Mouse (Mus musculus) forebrain, embryonic 16.5 days (tissue): ENCODE data around the gene Madd. TPM values are rescaled to one million over a fixed set of nuclear protein-coding genes. Genes with fewer than 3 reads are reported as not detected.

Experiments
- ATAC-seq: fragments of 200-750 bp; cut with Nextera tagmentation; 2 replicates; pipeline ENCODE4 v1.8.0; 2017; ENCODE audit warnings: mild to moderate bottlenecking, moderate library complexity
- H3K27ac ChIP-seq: fragments of 300-500 bp; sonication (generic); 2 replicates; pipeline ENCODE4 v1.5.1; 2014; ENCODE audit warnings: low read length, control low read depth
- H3K27me3 ChIP-seq: fragments of 300-500 bp; sonication (generic); replicated peaks from 2 replicates; pipeline ENCODE4 v1.6.1; 2014; ENCODE audit warnings: low read length; ENCODE audit not compliant: control insufficient read depth, insufficient read depth
- H3K36me3 ChIP-seq: fragments of 300-500 bp; sonication (generic); 2 replicates; pipeline ENCODE4 v1.6.1; 2014; ENCODE audit not compliant: control insufficient read depth, insufficient read depth
- H3K4me1 ChIP-seq: fragments of 300-500 bp; sonication (generic); replicated peaks from 2 replicates; pipeline ENCODE4 v1.6.1; 2014; ENCODE audit warnings: low read length; ENCODE audit not compliant: control insufficient read depth, insufficient read depth
- H3K4me2 ChIP-seq: fragments of 300-500 bp; sonication (generic); 2 replicates; pipeline ENCODE4 v1.6.1; 2014; ENCODE audit warnings: mild to moderate bottlenecking, low read length, control low read depth
- H3K4me3 ChIP-seq: fragments of 300-500 bp; sonication (generic); replicated peaks from 2 replicates; pipeline ENCODE4 v1.5.1; 2014; ENCODE audit warnings: mild to moderate bottlenecking, low read length, control low read depth
- H3K9ac ChIP-seq: fragments of 300-500 bp; sonication (generic); replicated peaks from 2 replicates; pipeline ENCODE4 v1.6.1; 2014; ENCODE audit warnings: low read depth, low read length, control low read depth
- H3K9me3 ChIP-seq: fragments of 300-500 bp; sonication (generic); 2 replicates; pipeline ENCODE4 v1.6.1; 2016; ENCODE audit warnings: low read length; ENCODE audit not compliant: control insufficient read depth
- WGBS: fragments of 180-500 bp; shearing (Covaris S2); extraction: QIAGEN DNeasy Blood & Tissue Kit; methylation state at CpG from one replicate; pipeline ENCODE4 v1.1.7; 2014; 5-methylcytosine and 5-hydroxymethylcytosine counted together
- polyA plus RNA-seq: library from polyadenylated mRNA; unstranded; fragments of >200 nt; fragmentation: Nextera tagmentation; extraction: Ambion mirVana; gene quantifications from 2 replicates; pipeline ENCODE4 v1.2.1, GENCODE M21; 2015

The Madd gene
- polyA plus RNA-seq, 1 experiment from 2014 or later, result 59.4 TPM

GRCm38 (mm10) chr2:91096524-91096923, 87.1 kb downstream of the Madd start:
- ATAC-seq, result no peak

DNA sequence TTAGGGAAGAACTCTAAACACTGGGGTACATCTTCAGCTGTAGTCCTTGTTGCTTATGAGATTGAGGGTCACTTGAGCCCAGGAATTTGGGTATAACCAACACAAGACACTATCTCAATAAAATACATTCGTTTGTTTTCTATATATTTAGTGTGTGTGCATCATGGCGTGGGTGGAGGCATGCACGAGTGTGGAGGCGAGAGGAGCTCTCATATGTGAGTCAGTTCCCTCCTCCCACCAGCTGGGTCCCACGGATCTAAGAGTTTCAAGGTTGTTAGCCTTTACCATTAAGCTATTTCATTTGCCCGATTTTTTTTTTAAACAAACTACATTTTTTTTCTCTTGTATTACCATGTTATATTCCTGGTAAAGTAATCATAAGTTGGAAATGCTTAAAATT, 92.8 kb downstream of the Madd start:
- WGBS, result 75% methylated on average over 6 of the region's 6 CpGs
- H3K9me3 ChIP-seq, result no peaks in the 10 kb centered on the region
- ATAC-seq, result no peak
- no peaks in the 10 kb centered on the region for H3K4me1 ChIP-seq
- H3K27me3 ChIP-seq, result no peaks in the 10 kb centered on the region
- H3K9ac ChIP-seq, result no peak overlapping the region
- H3K4me3 ChIP-seq, result no peak overlapping the region
- H3K4me2 ChIP-seq, result no peak overlapping the region
- H3K27ac ChIP-seq, result no peak overlapping the region
- H3K36me3 ChIP-seq, result no peaks in the 10 kb centered on the region

More at GRCm38 (mm10) chr2:91096524-91096923, 87.1 kb downstream of the Madd start:
- Histone ChIP-seq H3K9me3 (no peaks in the 10 kb centered on the region), H3K4me2 (no peak overlapping the region), H3K27ac (no peak overlapping the region), H3K4me1 (no peaks in the 10 kb centered on the region), H3K9ac (no peak overlapping the region), H3K27me3 (no peaks in the 10 kb centered on the region), H3K36me3 (no peaks in the 10 kb centered on the region), H3K4me3 (no peak overlapping the region)
- WGBS, result 77% methylated on average over 14 of the region's 14 CpGs

GRCm38 (mm10) chr2:91090208-91090607, 93.4 kb downstream of the Madd start:
- no peaks in the 10 kb centered on the region for H3K36me3 ChIP-seq
- H3K4me1 ChIP-seq, result no peaks in the 10 kb centered on the region
- H3K27me3 ChIP-seq, result no peaks in the 10 kb centered on the region
- H3K4me3 ChIP-seq, result no peak overlapping the region
- no peaks in the 10 kb centered on the region for H3K9me3 ChIP-seq
- 73% methylated on average over 6 of the region's 6 CpGs for WGBS
- no peak for ATAC-seq
- no peak overlapping the region for H3K4me2 ChIP-seq
- no peak overlapping the region for H3K9ac ChIP-seq
- no peak overlapping the region for H3K27ac ChIP-seq

DNA sequence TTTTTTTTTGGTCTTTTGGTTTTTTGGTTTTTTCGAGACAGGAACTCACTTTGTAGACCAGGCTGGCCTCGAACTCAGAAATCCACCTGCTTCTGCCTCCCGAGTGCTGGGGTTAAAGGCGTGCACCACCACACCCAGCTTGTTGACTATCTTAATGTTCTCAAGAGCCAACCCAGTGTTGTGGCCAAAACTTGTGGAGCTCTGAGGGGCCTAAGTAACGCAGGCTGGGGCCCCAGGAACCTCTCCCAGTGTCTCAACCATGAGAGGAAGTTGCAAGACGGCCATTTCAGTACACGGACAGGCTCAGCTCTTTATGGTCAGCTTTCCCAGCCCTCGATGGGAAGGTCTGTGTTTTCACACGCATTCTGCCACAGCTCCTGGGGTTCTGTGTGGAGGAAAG, 94.7 kb downstream of the Madd start:
- no peaks in the 10 kb centered on the region for H3K27me3 ChIP-seq
- WGBS, result 81% methylated on average over 9 of the region's 9 CpGs
- no peaks in the 10 kb centered on the region for H3K36me3 ChIP-seq
- no peak overlapping the region for H3K4me2 ChIP-seq
- H3K4me1 ChIP-seq, result no peaks in the 10 kb centered on the region
- no peak overlapping the region for H3K27ac ChIP-seq
- H3K9ac ChIP-seq, result no peak overlapping the region
- no peak for ATAC-seq
- H3K4me3 ChIP-seq, result no peak overlapping the region
- no peaks in the 10 kb centered on the region for H3K9me3 ChIP-seq

GRCm38 (mm10) chr2:91087453-91087852, 96.2 kb downstream of the Madd start:
- Histone ChIP-seq H3K4me3 (no peak overlapping the region), H3K4me1 (no peaks in the 10 kb centered on the region), H3K9ac (no peak overlapping the region), H3K9me3 (no peaks in the 10 kb centered on the region), H3K27ac (no peak overlapping the region), H3K36me3 (no peaks in the 10 kb centered on the region), H3K27me3 (no peaks in the 10 kb centered on the region), H3K4me2 (no peak overlapping the region)
- ATAC-seq, result no peak
- 87% methylated on average over 9 of the region's 9 CpGs for WGBS

Other genes starting within 250 kb of the Madd start
- gene Celf1, start 243.5 kb downstream of the Madd start, polyA plus RNA-seq, result 130 and 144 TPM in 2 replicates
- gene Rapsn, start 148.2 kb downstream of the Madd start, polyA plus RNA-seq, result 0.51 and 0.86 TPM in 2 replicates
- 236 and 238 TPM in 2 replicates for gene Psmc3, start 129.8 kb downstream of the Madd start, polyA plus RNA-seq
- gene Slc39a13, start 113.4 kb downstream of the Madd start, polyA plus RNA-seq, result 23.1 and 33.3 TPM in 2 replicates
- gene Spi1, start 101.4 kb downstream of the Madd start, polyA plus RNA-seq, result 1.7 and 1.9 TPM in 2 replicates
- gene Mybpc3, start 65.7 kb downstream of the Madd start, polyA plus RNA-seq, result not detected in 2 replicates
- gene Nr1h3, start 19.0 kb upstream of the Madd start, polyA plus RNA-seq, result 2.4 and 2.6 TPM in 2 replicates
- 37.6 and 39.0 TPM in 2 replicates for gene Acp2, start 19.0 kb upstream of the Madd start, polyA plus RNA-seq
- gene Ddb2, start 53.1 kb upstream of the Madd start, polyA plus RNA-seq, result 16.6 and 17.0 TPM in 2 replicates
- 19.2 and 20.4 TPM in 2 replicates for gene Pacsin3, start 72.1 kb upstream of the Madd start, polyA plus RNA-seq
- gene Arfgap2, start 81.1 kb upstream of the Madd start, polyA plus RNA-seq, result 77.5 and 77.7 TPM in 2 replicates